Mouse (Mus musculus): ENCODE data around the gene Tppp3. TPM values are rescaled to one million over a fixed set of nuclear protein-coding genes. Genes with fewer than 3 reads are reported as not detected.

Gene Tppp3
- total and polyA plus RNA-seq, 3 experiments, result 35.0 to 73.7 (median 48.8) TPM

DNA sequence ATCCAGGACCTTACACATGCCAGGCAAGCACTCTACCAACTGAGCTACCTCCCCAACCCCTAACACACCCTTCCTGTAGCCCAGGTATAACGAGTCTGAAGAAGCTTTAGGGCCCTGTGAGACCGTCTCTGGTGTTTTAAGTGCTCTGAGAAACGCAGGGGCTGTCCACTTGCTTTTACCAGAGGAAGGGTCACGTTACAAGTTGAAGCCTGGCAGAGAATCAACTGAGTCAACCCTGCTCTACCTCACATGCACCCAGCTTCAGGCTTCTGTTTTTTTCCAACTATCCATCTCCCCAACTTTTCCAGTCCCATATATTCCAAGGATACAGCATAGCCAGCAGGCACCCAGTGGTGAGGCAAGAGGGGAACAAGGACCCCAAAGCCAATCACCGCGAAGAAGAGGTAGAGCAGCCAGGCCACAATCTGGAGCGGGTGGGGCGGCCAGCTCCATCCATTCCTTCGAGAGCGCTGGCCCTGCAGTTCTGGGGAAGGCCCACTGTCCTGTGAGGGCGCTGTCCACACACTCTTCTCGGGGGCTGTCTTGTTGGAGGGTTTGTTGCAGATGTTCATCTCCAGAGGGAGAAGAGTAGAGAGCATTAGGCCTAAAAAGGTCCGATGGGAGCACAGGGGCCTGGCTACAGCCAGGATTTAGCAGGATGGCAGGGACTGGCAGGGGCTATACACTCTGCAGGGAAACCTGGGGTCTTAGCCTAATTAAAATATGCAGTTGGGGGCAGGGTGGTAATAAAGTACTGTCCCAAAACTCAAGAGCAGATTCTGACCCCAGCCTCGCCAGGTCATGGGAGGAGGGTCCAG lies 12.1 kb upstream of the Tppp3 start:
- Histone ChIP-seq H3K4me3 (no peak overlapping the region), H3K79me2 (replicated peaks; ENCODE audit: control insufficient read depth, insufficient read depth, low read length) (no peaks in the 10 kb centered on the region), H3K27me3 (ENCODE audit: control insufficient read depth, insufficient read depth, low read length) (no peaks in the 10 kb centered on the region), H3K36me3 (ENCODE audit: control insufficient read depth, insufficient read depth, low read length) (peaks cover 2% of the 10 kb centered on the region; the same call in 1 of the 2 replicates), H3K27ac (peak overlapping the region; percentile 21), H3K4me1 (ENCODE audit: control insufficient read depth, insufficient read depth, low read length) (no peaks in the 10 kb centered on the region; the same call in 1 of the 2 replicates), H3K9ac (ENCODE audit: low read depth, low read length) (no peak overlapping the region)
- TF ChIP-seq POLR2A (IDR thresholded peaks at IDR 0.05; ENCODE audit: insufficient read depth, low read depth, low read length), result no peak
- TF ChIP-seq CTCF (IDR thresholded peaks at IDR 0.05), result peak; percentile 83
- TF ChIP-seq EP300 (IDR thresholded peaks at IDR 0.05; ENCODE audit: insufficient read depth, low read depth, low read length), result 0 out of 2 replicates have a peak, but pooled peaks have one; percentile 4
- peak in 1 of 2 experiments; percentile 70 for DNase-seq
- intact Hi-C loops (cut with DNase I), result loop anchor here (1.0 kb wide), 2 partner anchors 50 to 71 kb away; no protein-coding TSS in a partner anchor
- WGBS, result 57% methylated on average over 14 of the region's 14 CpGs

DNA sequence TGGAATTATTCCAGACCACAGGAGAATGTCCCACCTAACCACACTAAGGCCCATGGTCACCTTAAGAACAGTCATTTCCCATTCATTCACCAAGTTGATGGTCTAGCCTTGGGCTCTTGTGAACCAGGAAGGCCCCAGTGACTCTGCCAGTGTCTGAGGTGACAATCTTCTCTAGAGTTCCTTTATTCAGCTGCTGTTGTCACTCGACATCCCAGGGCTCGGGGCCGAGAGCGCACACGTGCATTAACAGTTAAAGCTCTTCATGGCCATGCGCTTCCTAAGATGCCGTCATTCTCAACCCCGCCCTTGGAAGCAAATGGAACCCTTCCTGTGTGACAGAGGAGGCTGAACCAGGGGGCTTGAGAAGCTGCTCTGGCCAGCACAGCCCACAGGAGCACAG lies 10.8 kb upstream of the Tppp3 start:
- Histone ChIP-seq H3K27me3 (ENCODE audit: control insufficient read depth, insufficient read depth, low read length) (no peaks in the 10 kb centered on the region), H3K27ac (no peak overlapping the region), H3K36me3 (ENCODE audit: control insufficient read depth, insufficient read depth, low read length) (peaks cover 2% of the 10 kb centered on the region; the same call in 1 of the 2 replicates), H3K79me2 (replicated peaks; ENCODE audit: control insufficient read depth, insufficient read depth, low read length) (no peaks in the 10 kb centered on the region), H3K4me1 (ENCODE audit: control insufficient read depth, insufficient read depth, low read length) (no peaks in the 10 kb centered on the region; the same call in none of the 2 replicates), H3K9ac (ENCODE audit: low read depth, low read length) (no peak overlapping the region), H3K4me3 (no peak overlapping the region)
- DNase-seq, result no peak
- TF ChIP-seq CTCF (IDR thresholded peaks at IDR 0.05) (no peak), EP300 (IDR thresholded peaks at IDR 0.05; ENCODE audit: insufficient read depth, low read depth, low read length) (no peak), POLR2A (IDR thresholded peaks at IDR 0.05; ENCODE audit: insufficient read depth, low read depth, low read length) (no peak)
- intact Hi-C loops (cut with DNase I), result no loop called here
- WGBS, result 85% methylated on average over 8 of the region's 8 CpGs

DNA sequence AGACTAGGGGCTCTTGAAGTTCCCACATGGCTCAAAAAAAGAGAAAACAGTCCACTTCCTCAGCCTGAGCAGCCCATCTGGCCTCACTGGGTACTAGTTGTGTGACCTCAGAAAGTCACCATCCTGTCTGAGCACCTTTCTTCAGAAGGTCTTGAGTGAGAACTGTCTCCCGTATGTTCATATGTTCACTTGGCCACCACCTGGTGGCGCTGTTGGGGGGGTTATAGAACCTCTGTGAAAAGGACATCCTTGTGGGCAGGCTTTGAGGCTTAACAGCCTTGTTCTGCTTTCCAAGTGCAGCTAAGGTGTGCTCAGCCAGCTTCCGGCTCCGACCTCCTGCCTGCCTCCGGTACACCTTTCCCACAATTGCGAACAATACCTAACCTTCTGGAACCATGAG lies 10.1 kb upstream of the Tppp3 start:
- DNase-seq, result no peak
- Histone ChIP-seq H3K79me2 (replicated peaks; ENCODE audit: control insufficient read depth, insufficient read depth, low read length) (no peaks in the 10 kb centered on the region), H3K27ac (no peak overlapping the region), H3K27me3 (ENCODE audit: control insufficient read depth, insufficient read depth, low read length) (no peaks in the 10 kb centered on the region), H3K36me3 (ENCODE audit: control insufficient read depth, insufficient read depth, low read length) (peaks cover 2% of the 10 kb centered on the region; the same call in 1 of the 2 replicates), H3K4me3 (no peak overlapping the region), H3K4me1 (ENCODE audit: control insufficient read depth, insufficient read depth, low read length) (no peaks in the 10 kb centered on the region; the same call in none of the 2 replicates), H3K9ac (ENCODE audit: low read depth, low read length) (no peak overlapping the region)
- TF ChIP-seq CTCF (IDR thresholded peaks at IDR 0.05), result peak; percentile 71
- TF ChIP-seq EP300 (IDR thresholded peaks at IDR 0.05; ENCODE audit: insufficient read depth, low read depth, low read length), result 0 out of 2 replicates have a peak, but pooled peaks have one; percentile 27
- no peak for TF ChIP-seq POLR2A (IDR thresholded peaks at IDR 0.05; ENCODE audit: insufficient read depth, low read depth, low read length)
- intact Hi-C loops (cut with DNase I), result no loop called here
- WGBS, result 78% methylated on average over 6 of the region's 6 CpGs

DNA sequence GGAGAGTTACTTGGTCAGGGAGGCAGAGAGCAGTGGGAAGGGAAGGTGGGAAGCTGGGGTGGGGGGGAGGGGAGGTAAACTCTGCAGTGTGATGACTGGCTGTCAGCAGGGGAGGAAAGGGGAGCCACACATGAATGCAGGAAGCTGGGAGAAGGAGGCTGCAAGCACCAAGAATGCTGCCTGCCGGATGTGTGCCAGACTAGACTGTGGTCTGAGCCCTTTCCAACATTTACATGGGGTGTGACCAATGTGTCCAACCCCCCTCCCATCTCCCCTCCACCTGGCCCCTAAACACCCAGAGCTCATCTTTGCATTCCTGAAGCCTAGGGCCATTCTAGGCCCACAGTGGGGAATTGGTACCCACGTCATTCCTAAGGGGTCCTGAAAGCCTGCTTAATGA lies 9.7 kb upstream of the Tppp3 start:
- no peak overlapping the region for H3K9ac ChIP-seq (ENCODE audit: low read depth, low read length)
- no peak overlapping the region for H3K4me3 ChIP-seq
- no peak for TF ChIP-seq EP300 (IDR thresholded peaks at IDR 0.05; ENCODE audit: insufficient read depth, low read depth, low read length)
- no peak for TF ChIP-seq CTCF (IDR thresholded peaks at IDR 0.05)
- TF ChIP-seq POLR2A (IDR thresholded peaks at IDR 0.05; ENCODE audit: insufficient read depth, low read depth, low read length), result no peak
- WGBS, result 60% methylated on average over 2 of the region's 2 CpGs
- no peak overlapping the region for H3K27ac ChIP-seq
- no peaks in the 10 kb centered on the region for H3K79me2 ChIP-seq (replicated peaks; ENCODE audit: control insufficient read depth, insufficient read depth, low read length)
- no peak for DNase-seq
- no peaks in the 10 kb centered on the region; the same call in none of the 2 replicates for H3K4me1 ChIP-seq (ENCODE audit: control insufficient read depth, insufficient read depth, low read length)
- intact Hi-C loops (cut with DNase I), result no loop called here
- H3K36me3 ChIP-seq (ENCODE audit: control insufficient read depth, insufficient read depth, low read length), result peaks cover 2% of the 10 kb centered on the region; the same call in 1 of the 2 replicates
- no peaks in the 10 kb centered on the region for H3K27me3 ChIP-seq (ENCODE audit: control insufficient read depth, insufficient read depth, low read length)

DNA sequence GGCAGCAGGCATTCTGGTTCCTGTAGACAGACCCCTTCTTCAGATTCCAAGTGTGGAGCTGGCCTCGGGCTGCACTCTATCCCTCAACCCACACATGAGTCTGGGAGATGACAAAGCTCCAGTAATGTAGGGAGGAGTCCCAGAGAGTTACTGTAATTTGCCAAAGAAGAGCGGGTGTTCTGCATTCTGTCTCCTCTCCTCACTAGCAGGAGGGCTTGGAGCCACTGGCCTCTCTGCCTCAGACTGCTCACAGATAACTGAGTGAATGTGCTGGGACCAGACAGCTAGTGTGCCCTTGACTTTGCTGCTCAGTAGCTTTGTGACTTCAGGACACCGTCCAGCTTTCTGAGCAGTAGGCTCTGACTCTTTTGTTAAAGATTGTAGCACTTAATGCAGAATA lies 6.5 kb upstream of the Tppp3 start:
- H3K36me3 ChIP-seq (ENCODE audit: control insufficient read depth, insufficient read depth, low read length), result no peaks in the 10 kb centered on the region; the same call in 1 of the 2 replicates
- intact Hi-C loops (cut with DNase I), result loop anchor here (2.0 to 5.0 kb wide), 3 partner anchors 35 to 120 kb away; partner anchors contain the start of genes Kctd19 and Lrrc36
- peak overlapping the region; percentile 1; the same call in 1 of the 2 replicates for H3K27ac ChIP-seq
- H3K4me3 ChIP-seq, result no peak overlapping the region
- no peak for TF ChIP-seq EP300 (IDR thresholded peaks at IDR 0.05; ENCODE audit: insufficient read depth, low read depth, low read length)
- TF ChIP-seq POLR2A (IDR thresholded peaks at IDR 0.05; ENCODE audit: insufficient read depth, low read depth, low read length), result no peak
- TF ChIP-seq CTCF (IDR thresholded peaks at IDR 0.05), result no peak
- H3K79me2 ChIP-seq (replicated peaks; ENCODE audit: control insufficient read depth, insufficient read depth, low read length), result no peaks in the 10 kb centered on the region
- no peak overlapping the region for H3K9ac ChIP-seq (ENCODE audit: low read depth, low read length)
- peak in 1 of 2 experiments; percentile 21 for DNase-seq
- H3K4me1 ChIP-seq (ENCODE audit: control insufficient read depth, insufficient read depth, low read length), result peaks cover 13% of the 10 kb centered on the region
- no peaks in the 10 kb centered on the region for H3K27me3 ChIP-seq (ENCODE audit: control insufficient read depth, insufficient read depth, low read length)
- 43% methylated on average over 3 of the region's 3 CpGs for WGBS
